Mouse (Mus musculus) brain, embryonic 18.5 days (tissue): ENCODE measurements around the gene Nlrp9a.
"Not testable (repeated sequence)": the region's sequence is repeated elsewhere in the genome, so short reads cannot be mapped to it uniquely, and the experiment has no call there.

ENCODE experiments used
- DNase-seq: peaks from one replicate; pipeline ENCODE4 v3.0.0-alpha.2; 2012; ENCODE audit warnings: low read depth, low spot score

Nlrp9a gene

GRCm38 (mm10) chr7:26534723-26535122 is at the start of gene Nlrp9a:
Nlrp9a (plus strand) TSS chr7:26535023.
- not testable (repeated sequence) for DNase-seq

GRCm38 (mm10) chr7:26489514-26489913 is 45.3 kb upstream of the Nlrp9a start:
- DNase-seq = not testable (repeated sequence)

GRCm38 (mm10) chr7:26589077-26589476 is 54.3 kb downstream of the Nlrp9a start:
- DNase-seq = no peak

GRCm38 (mm10) chr7:26589774-26590173 is 55.0 kb downstream of the Nlrp9a start:
- DNase-seq = no peak

GRCm38 (mm10) chr7:26618364-26618763 is 83.5 kb downstream of the Nlrp9a start, which contains the start of gene Vmn1r185:
Vmn1r185 (minus strand) TSS chr7:26618464.
- DNase-seq = not testable (repeated sequence)
